In genomic region chr9:12900726-12901125, GRCm38 (mm10) we compare ENCODE assay signal across 15 mouse cellular contexts.
"Had no signal": no experiment of that assay in that cellular context is flagged by ENCODE, and none has a peak within 500 bp of the region (broad histone marks: within the 10 kb centered on the region; RNA-seq: fewer than 3 reads in every experiment).

No protein-coding gene starts in this region.

- H3K27me3 ChIP-seq: limb, embryonic 15.5 days; liver, embryonic 12.5 days; megakaryocyte, embryonic 14.5 days; neural tube, embryonic 15.5 days had no signal

- ATAC-seq: liver, embryonic 12.5 days; midbrain, embryonic 16.5 days had no signal

- H3K9ac ChIP-seq: limb, embryonic 15.5 days; liver, embryonic 12.5 days; lung, embryonic 14.5 days; neural tube, embryonic 15.5 days had no signal

- DNase-seq: kidney, adult 8-10 months; kidney, postnatal 36 days; layer of hippocampus, postnatal 36 days; lung, embryonic 14.5 days; lung, postnatal 10 days; lung, postnatal 4 days; right cerebral cortex, postnatal 4 days; spleen, adult 18-20 months; thymus, postnatal 36 days had no signal

- H3K9me3 ChIP-seq: limb, embryonic 15.5 days; liver, embryonic 12.5 days; neural tube, embryonic 15.5 days had no signal

- H3K4me1 ChIP-seq: limb, embryonic 15.5 days; liver, embryonic 12.5 days; megakaryocyte, embryonic 14.5 days; neural tube, embryonic 15.5 days had no signal

- H3K4me3 ChIP-seq: limb, embryonic 15.5 days; liver, embryonic 12.5 days; megakaryocyte, embryonic 14.5 days; neural tube, embryonic 15.5 days had no signal

- H3K4me2 ChIP-seq: limb, embryonic 15.5 days; liver, embryonic 12.5 days; lung, embryonic 14.5 days; midbrain, embryonic 11.5 days; neural tube, embryonic 15.5 days had no signal

- H3K27ac ChIP-seq: limb, embryonic 15.5 days; liver, embryonic 12.5 days; neural tube, embryonic 15.5 days had no signal

- H3K36me3 ChIP-seq: limb, embryonic 15.5 days; liver, embryonic 12.5 days; neural tube, embryonic 15.5 days had no signal
